Mouse (Mus musculus) MEL (cell line): ENCODE results near the gene Tnpo1.

Experiments
- CTCF ChIP-seq, 3 experiments: IDR thresholded peaks in 2 of 3; conservative IDR thresholded peaks in 1 of 3; 2 replicates each; pipeline ENCODE4 v1.5.1; 2011 to 2012; ENCODE audit warnings: low read length in 3 of 3, low read depth in 2 of 3, mild to moderate bottlenecking in 2 of 3, improper control_type of control experiment in 1 of 3, inconsistent platforms in 1 of 3, mixed read lengths in 1 of 3, moderate library complexity in 1 of 3; ENCODE audit not compliant: control insufficient read depth in 1 of 3, insufficient read depth in 1 of 3, poor library complexity in 1 of 3, severe bottlenecking in 1 of 3
- ELF1 ChIP-seq: IDR thresholded peaks from 2 replicates; pipeline ENCODE4 v1.6.1; 2014; ENCODE audit warnings: low read depth, mild to moderate bottlenecking, inconsistent platforms, low read length, improper control_type of control experiment, moderate library complexity
- ETS1 ChIP-seq: IDR thresholded peaks from 2 replicates; pipeline ENCODE4 v1.6.1; 2012; ENCODE audit warnings: low read depth, mild to moderate bottlenecking, inconsistent platforms, low read length, improper control_type of control experiment, moderate library complexity
- MXI1 ChIP-seq: IDR thresholded peaks from 2 replicates; pipeline ENCODE4 v1.6.1; 2011; ENCODE audit warnings: mild to moderate bottlenecking, low read depth, low read length, improper control_type of control experiment
- POLR2A ChIP-seq, 2 experiments: IDR thresholded peaks; 2 replicates each; pipeline ENCODE4 v1.6.1; 2011 to 2012; ENCODE audit warnings: low read length in 2 of 2, mild to moderate bottlenecking in 2 of 2, control low read depth in 1 of 2, improper control_type of control experiment in 1 of 2, low read depth in 1 of 2, moderate library complexity in 1 of 2; ENCODE audit not compliant: control insufficient read depth in 1 of 2, insufficient read depth in 1 of 2, poor library complexity in 1 of 2
- TCF12 ChIP-seq: IDR thresholded peaks from 2 replicates; pipeline ENCODE4 v1.6.1; 2014; ENCODE audit warnings: low read depth, mild to moderate bottlenecking, inconsistent platforms, low read length, improper control_type of control experiment, moderate library complexity
- USF1 ChIP-seq: IDR thresholded peaks from 2 replicates; pipeline ENCODE4 v1.6.1; 2014; ENCODE audit warnings: low read depth, mild to moderate bottlenecking, inconsistent platforms, low read length, improper control_type of control experiment, moderate library complexity
- USF2 ChIP-seq, 2 experiments: IDR thresholded peaks; 2 replicates each; pipeline ENCODE4 v1.6.1; 2011 to 2012; ENCODE audit warnings: improper control_type of control experiment in 2 of 2, low read length in 2 of 2, borderline replicate concordance in 1 of 2, inconsistent platforms in 1 of 2, low read depth in 1 of 2, mild to moderate bottlenecking in 1 of 2; ENCODE audit not compliant: insufficient read depth in 1 of 2

DNA sequence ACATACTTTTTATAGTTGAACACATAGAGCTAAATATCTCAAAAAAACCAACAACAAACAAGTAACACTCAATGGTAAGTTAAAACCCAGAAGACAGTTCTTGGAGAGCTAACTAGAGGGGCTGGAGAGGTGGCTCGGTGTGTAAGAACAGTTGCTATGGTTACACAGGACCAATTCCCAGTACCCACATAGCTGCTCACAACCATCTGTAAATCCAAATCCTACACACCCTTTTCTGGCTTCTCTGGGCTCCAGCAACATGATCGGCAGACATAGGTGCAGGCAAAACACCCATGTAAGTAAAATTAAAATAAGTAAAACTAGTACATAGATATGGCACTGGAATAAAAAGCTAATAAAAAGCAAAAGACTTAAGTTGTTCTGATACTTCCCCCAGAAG lies 31.3 kb downstream of the Tnpo1 start:
- no peak for TF ChIP-seq USF1
- no peak for TF ChIP-seq POLR2A (IDR thresholded peaks at IDR 0.05; ENCODE audit: control insufficient read depth in 1 of 2, insufficient read depth in 1 of 2, low read depth in 1 of 2, low read length in 2 of 2, poor library complexity in 1 of 2)
- no peak for TF ChIP-seq ETS1
- no peak for TF ChIP-seq ELF1
- no peak for TF ChIP-seq MXI1
- TF ChIP-seq TCF12, result no peak
- TF ChIP-seq CTCF (IDR thresholded peaks at IDR 0.05 in 2 of 3, conservative IDR thresholded peaks at IDR 0.05 in 1 of 3; ENCODE audit: control insufficient read depth in 1 of 3, insufficient read depth in 1 of 3, low read depth in 2 of 3, low read length in 3 of 3, poor library complexity in 1 of 3, severe bottlenecking in 1 of 3), result no peak
- TF ChIP-seq USF2 (IDR thresholded peaks at IDR 0.05; ENCODE audit: borderline replicate concordance in 1 of 2, insufficient read depth in 1 of 2, low read depth in 1 of 2, low read length in 2 of 2), result no peak
